In genomic region chr17:45886420-45887049, GRCm38 (mm10) we compare ENCODE assay signal across 8 mouse cellular contexts.
DNase-seq lines count a peak whose midpoint lies in the region; ATAC-seq and TF ChIP-seq lines count a peak whose summit lies in the region.

No protein-coding gene starts in this region.

- peak; percentile 38 for DNase-seq in ES-E14 (ENCODE audit: low read depth, low spot score)
- DNase-seq in embryonic facial prominence, embryonic 11.5 days (ENCODE audit: low spot score) = peak; percentile 85
- peak; percentile 71 for DNase-seq in hindlimb bud, embryonic 11.5 days (ENCODE audit: extremely low spot score, low read depth, low spot score)
- DNase-seq in cerebellum, postnatal 10 days = no peak
- DNase-seq in thymus, postnatal 14 days = no peak

- no peak overlapping the region; the same call in 1 of the 2 replicates for H3K9ac ChIP-seq in ES-E14 (ENCODE audit: insufficient read depth, low read depth, low read length, poor library complexity, severe bottlenecking)
- H3K9ac ChIP-seq in embryonic facial prominence, embryonic 11.5 days (replicated peaks; ENCODE audit: low read length) = peak overlapping the region; percentile 39
- no peak overlapping the region for H3K9ac ChIP-seq in liver, embryonic 12.5 days
- H3K9ac ChIP-seq in stomach, embryonic 14.5 days (replicated peaks; ENCODE audit: low read depth, low read length) = no peak overlapping the region

- peak; percentile 57 for ATAC-seq in embryonic facial prominence, embryonic 11.5 days (replicated peaks; ENCODE audit: insufficient number of reproducible peaks, low FRiP score, low TSS enrichment, low read depth)
- no peak for ATAC-seq in liver, embryonic 12.5 days
- ATAC-seq in stomach, embryonic 14.5 days (ENCODE audit: insufficient number of reproducible peaks, insufficient read depth, low FRiP score, low read depth) = no peak
- ATAC-seq in inflammation-experienced regulatory T-cells, adult 6 months = no peak

- H3K27ac ChIP-seq in ES-E14 (ENCODE audit: insufficient read depth, low read depth, low read length, poor library complexity, severe bottlenecking) = no peak overlapping the region
- peak overlapping the region; percentile 77 for H3K27ac ChIP-seq in embryonic facial prominence, embryonic 11.5 days (replicated peaks; ENCODE audit: low read depth, low read length)
- H3K27ac ChIP-seq in liver, embryonic 12.5 days = no peak overlapping the region
- peak overlapping the region; percentile 6; the same call in 1 of the 2 replicates for H3K27ac ChIP-seq in stomach, embryonic 14.5 days (ENCODE audit: low read length)

- no peaks in the 10 kb centered on the region for H3K9me3 ChIP-seq in ES-E14 (ENCODE audit: control insufficient read depth, insufficient read depth, low read depth, low read length)
- no peaks in the 10 kb centered on the region for H3K9me3 ChIP-seq in embryonic facial prominence, embryonic 11.5 days (replicated peaks; ENCODE audit: control insufficient read depth, low read length)
- no peaks in the 10 kb centered on the region for H3K9me3 ChIP-seq in liver, embryonic 12.5 days (replicated peaks)
- H3K9me3 ChIP-seq in stomach, embryonic 14.5 days (ENCODE audit: control insufficient read depth, low read depth, low read length) = no peaks in the 10 kb centered on the region

- in situ Hi-C loops in ES-E14 (cut with MboI; ENCODE audit: low sequenced_read_pairs in 2 of 2, unreplicated experiment in 2 of 2) = no loop called here

- peak overlapping the region; percentile 4; the same call in 1 of the 2 replicates for H3K4me2 ChIP-seq in embryonic facial prominence, embryonic 11.5 days (ENCODE audit: low read depth, low read length)
- peak overlapping the region; percentile 9 for H3K4me2 ChIP-seq in liver, embryonic 12.5 days
- no peak overlapping the region for H3K4me2 ChIP-seq in stomach, embryonic 14.5 days (replicated peaks; ENCODE audit: low read depth, low read length)

- H3K4me3 ChIP-seq in ES-E14 (ENCODE audit: insufficient read depth in 1 of 2, low read depth in 1 of 2, low read length in 2 of 2, poor library complexity in 1 of 2, severe bottlenecking in 1 of 2) = 0 out of 4 replicates have a peak overlapping the region, but pooled peaks of 1 of the 2 experiments have one; percentile 26
- no peak overlapping the region for H3K4me3 ChIP-seq in embryonic facial prominence, embryonic 11.5 days (ENCODE audit: low read depth, low read length)
- H3K4me3 ChIP-seq in liver, embryonic 12.5 days = no peak overlapping the region
- no peak overlapping the region for H3K4me3 ChIP-seq in stomach, embryonic 14.5 days (ENCODE audit: low read depth, low read length)

- under 1% methylated on average over 17 of the region's 17 CpGs for WGBS in embryonic facial prominence, embryonic 11.5 days
- 15% methylated on average over 17 of the region's 17 CpGs for WGBS in liver, embryonic 12.5 days (ENCODE audit: insufficient replicate concordance)
- 8% methylated on average over 17 of the region's 17 CpGs for WGBS in stomach, embryonic 14.5 days

- no peaks in the 10 kb centered on the region for H3K36me3 ChIP-seq in ES-E14 (ENCODE audit: control insufficient read depth, insufficient read depth, low read length, poor library complexity, severe bottlenecking)
- no peaks in the 10 kb centered on the region for H3K36me3 ChIP-seq in embryonic facial prominence, embryonic 11.5 days (replicated peaks; ENCODE audit: control insufficient read depth, insufficient read depth, low read depth, low read length)
- H3K36me3 ChIP-seq in liver, embryonic 12.5 days = no peaks in the 10 kb centered on the region
- no peaks in the 10 kb centered on the region for H3K36me3 ChIP-seq in stomach, embryonic 14.5 days (ENCODE audit: control insufficient read depth, insufficient read depth, low read length)

- no peaks in the 10 kb centered on the region for H3K27me3 ChIP-seq in embryonic facial prominence, embryonic 11.5 days (ENCODE audit: control insufficient read depth, insufficient read depth, low read length)
- peaks cover 48% of the 10 kb centered on the region for H3K27me3 ChIP-seq in liver, embryonic 12.5 days (replicated peaks)
- H3K27me3 ChIP-seq in stomach, embryonic 14.5 days (ENCODE audit: control insufficient read depth, insufficient read depth, low read length) = no peaks in the 10 kb centered on the region

- H3K4me1 ChIP-seq in ES-E14 (ENCODE audit: control insufficient read depth in 2 of 2, insufficient read depth in 2 of 2, low read length in 2 of 2, poor library complexity in 1 of 2) = peaks cover 18 to 32% of the 10 kb centered on the region in 2 experiments
- peaks cover 14% of the 10 kb centered on the region for H3K4me1 ChIP-seq in embryonic facial prominence, embryonic 11.5 days (ENCODE audit: control insufficient read depth, insufficient read depth, low read length)
- H3K4me1 ChIP-seq in liver, embryonic 12.5 days = 0 out of 2 replicates have a peak, but pooled peaks cover 18% of the 10 kb centered on the region
- peaks cover 19% of the 10 kb centered on the region for H3K4me1 ChIP-seq in stomach, embryonic 14.5 days (ENCODE audit: control insufficient read depth, insufficient read depth, low read length)

TF ChIP-seq in ES-E14, 5 proteins besides CTCF, POLR2A, EP300 and RAD21:
- TF ChIP-seq ZC3H11A (IDR thresholded peaks at IDR 0.05; ENCODE audit: borderline replicate concordance, low read depth, low read length) (no peak), ZNF384 (IDR thresholded peaks at IDR 0.05; ENCODE audit: low read depth, low read length) (no peak), HCFC1 (IDR thresholded peaks at IDR 0.05; ENCODE audit: borderline replicate concordance, insufficient read depth, low read length) (no peak), MAFK (IDR thresholded peaks at IDR 0.05; ENCODE audit: insufficient read depth, low read depth, low read length) (no peak), CHD2 (IDR thresholded peaks at IDR 0.05; ENCODE audit: low read depth, low read length) (no peak)

Comparison
In these comparisons a context has a peak if more than half of its experiments do, and no peak if none do; other contexts are left out.
1. DNase-seq: peak in ES-E14 (single experiment), embryonic facial prominence, embryonic 11.5 days (single experiment) and hindlimb bud, embryonic 11.5 days (single experiment); none in cerebellum, postnatal 10 days (0 of 2) and thymus, postnatal 14 days (single experiment).
2. H3K27ac ChIP-seq: peak in embryonic facial prominence, embryonic 11.5 days (single experiment) and stomach, embryonic 14.5 days (single experiment); none in ES-E14 (single experiment) and liver, embryonic 12.5 days (single experiment).